Mouse (Mus musculus) CD8-positive naive resting alpha-beta T cell, adult 2 months (primary cell): Measurements from ENCODE around the gene Gsta4.
A peak's percentile ranks its signal among the peaks of the same experiment; 100 is the strongest.
"Not testable (repeated sequence)": the region's sequence is repeated elsewhere in the genome, so short reads cannot be mapped to it uniquely, and the experiment has no call there.

Experiments
- DNase-seq, 2 experiments: peaks; one replicate each; pipeline ENCODE4 v3.0.0; 2022; ENCODE audit warnings: low read depth in 2 of 2, low spot score in 2 of 2

The Gsta4 gene

GRCm38 (mm10) chr9:78182474-78182873 lies at the start of gene Gsta4:
Gsta4 (plus strand) TSS chr9:78182774.
- not testable (repeated sequence) for DNase-seq

DNA sequence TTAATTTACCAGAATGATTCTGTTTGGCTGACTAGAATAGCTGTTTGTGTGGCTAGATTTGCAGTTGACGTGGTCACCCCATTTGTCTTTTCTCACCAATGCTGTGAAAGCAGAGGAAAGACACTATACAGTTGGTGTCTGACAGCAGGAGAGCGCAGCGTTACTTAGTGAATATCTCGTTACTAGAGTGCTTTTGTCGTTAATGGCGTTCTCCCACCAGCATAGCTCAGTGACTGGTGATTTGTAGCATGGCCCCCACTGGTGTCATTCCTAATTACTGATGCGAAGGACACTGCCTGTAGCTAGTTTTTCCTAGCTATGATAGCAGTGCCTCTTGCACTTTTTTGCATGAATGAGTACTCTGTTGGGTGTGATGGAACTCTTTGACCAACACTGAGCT lies 46.9 kb upstream of the Gsta4 start:
- DNase-seq = no peak

DNA sequence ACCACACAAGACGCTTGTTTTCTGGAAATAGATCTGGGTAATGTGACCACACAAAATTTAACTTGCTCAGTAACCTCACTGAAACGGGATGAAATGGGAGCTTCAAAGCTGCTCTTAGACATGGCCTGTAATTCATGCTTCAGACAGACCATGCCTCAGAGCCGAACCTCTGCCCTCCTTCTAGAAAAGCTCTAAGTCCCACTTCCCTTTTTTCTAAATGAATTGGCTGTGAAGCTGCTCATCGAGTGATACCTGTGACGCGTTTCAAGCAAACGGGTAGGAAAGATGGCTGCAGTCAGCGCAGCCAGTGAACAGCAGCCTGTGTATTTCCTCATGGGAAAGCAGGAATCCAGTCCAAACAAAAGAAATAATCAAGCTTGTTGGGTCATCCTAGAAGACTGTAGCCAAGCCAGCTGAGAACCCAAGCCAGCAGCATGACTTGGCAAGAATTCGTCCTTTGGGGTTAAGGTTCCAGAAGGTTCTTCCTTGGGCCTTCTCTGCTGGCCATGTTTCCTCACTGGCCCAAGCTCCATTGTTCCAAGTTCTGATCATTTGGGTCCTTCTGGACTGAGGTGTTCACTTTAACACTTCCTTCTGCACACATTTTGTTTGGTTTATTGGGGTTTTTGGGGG lies 44.4 kb upstream of the Gsta4 start:
- DNase-seq = no peak

DNA sequence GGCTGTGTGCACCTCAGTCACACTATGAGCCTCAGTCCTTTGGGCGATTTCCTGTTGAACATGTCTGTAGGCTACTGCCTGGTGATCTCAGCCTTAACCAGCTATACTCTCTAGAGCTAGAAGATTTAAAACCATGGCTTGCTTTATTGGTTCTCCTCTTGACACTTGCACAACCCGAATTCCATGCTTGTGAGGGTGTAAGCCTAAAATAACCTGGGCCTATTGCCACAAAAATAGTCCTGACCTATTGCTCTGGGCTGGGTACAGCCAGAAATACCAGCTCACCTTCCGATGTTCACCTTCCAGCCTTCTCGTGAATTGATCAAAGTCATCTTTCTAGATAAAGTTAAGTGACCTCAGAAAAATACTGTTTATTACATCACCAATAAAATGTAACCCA lies 43.1 kb upstream of the Gsta4 start:
- DNase-seq = no peak

DNA sequence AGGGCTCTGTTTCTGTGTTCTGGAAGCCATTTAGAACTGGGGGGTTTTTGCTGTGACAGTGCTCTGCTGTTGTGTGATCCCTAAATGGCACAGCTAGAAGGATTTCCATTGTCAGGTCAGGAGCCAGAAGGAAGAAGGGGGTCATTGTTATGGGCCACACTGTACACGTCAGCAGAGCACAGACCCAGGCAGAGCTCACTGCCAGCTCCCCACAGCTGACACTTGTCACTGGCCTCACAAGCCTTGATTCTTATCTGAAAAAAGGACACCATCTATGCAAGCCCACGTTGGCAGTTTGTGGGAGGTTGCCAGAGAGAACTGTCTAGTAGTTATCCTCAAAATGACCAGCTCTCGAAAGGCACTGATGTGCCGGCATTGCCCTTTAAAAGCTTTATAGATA lies 36.5 kb upstream of the Gsta4 start:
- DNase-seq = no peak

GRCm38 (mm10) chr9:78146627-78147026 lies 35.9 kb upstream of the Gsta4 start:
- no peak for DNase-seq

GRCm38 (mm10) chr9:78148149-78148548 lies 34.4 kb upstream of the Gsta4 start:
- DNase-seq = no peak

DNA sequence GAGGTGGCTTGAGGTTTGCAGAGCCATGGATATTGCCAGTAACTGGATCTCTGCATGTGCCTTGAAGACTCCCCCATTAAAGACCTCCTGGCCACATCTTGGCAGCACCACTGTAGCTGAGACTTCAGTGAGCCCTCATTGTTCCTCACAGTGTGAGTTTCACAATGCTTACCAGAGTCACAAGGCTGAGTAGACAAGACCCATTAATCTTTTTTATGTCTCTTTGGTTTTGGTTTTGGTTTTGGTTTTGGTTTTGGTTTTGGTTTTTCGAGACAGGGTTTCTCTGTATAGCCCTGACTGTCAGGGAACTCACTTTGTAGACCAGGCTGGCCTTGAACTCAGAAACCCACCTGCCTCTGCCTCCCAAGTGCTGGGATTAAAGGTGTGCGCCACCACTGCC lies 32.8 kb upstream of the Gsta4 start:
- not testable (repeated sequence) for DNase-seq

DNA sequence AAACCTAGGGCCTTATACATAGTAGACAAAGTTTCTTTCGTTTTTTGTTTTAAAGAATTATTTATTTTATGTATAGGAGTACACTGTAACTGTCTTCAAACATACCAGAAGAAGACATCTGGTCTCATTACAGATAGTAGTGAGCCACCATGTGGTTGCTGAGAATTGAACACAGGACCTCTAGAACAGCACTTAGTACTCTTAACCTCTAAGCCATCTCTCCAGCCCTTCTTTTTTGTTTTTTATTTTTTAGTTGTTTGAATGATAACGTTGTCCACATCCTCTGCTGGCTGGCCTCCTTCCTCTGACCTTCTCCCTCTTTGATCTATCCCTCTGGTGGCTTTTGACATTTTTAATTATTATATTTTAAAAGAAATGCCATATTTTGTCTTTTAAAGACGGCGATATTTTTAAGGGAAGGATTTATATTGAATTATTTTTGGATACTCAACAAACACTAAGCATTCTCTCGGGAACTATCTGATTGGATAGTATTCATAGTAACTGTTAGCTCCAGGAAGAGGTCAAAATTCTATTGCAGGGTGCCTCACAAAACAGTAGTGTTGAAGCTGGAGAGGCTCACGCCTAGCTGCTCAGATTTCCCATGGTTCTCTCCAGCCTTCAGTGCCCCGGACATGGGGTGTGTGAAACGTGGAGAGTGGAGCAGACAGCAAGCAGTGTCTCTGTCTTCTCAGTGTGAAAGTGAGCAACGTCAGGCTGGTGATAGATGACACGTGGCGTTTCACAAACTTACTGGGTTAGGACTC lies 28.2 kb upstream of the Gsta4 start:
- no peak for DNase-seq

GRCm38 (mm10) chr9:78157221-78157620 lies 25.4 kb upstream of the Gsta4 start:
- DNase-seq = no peak

DNA sequence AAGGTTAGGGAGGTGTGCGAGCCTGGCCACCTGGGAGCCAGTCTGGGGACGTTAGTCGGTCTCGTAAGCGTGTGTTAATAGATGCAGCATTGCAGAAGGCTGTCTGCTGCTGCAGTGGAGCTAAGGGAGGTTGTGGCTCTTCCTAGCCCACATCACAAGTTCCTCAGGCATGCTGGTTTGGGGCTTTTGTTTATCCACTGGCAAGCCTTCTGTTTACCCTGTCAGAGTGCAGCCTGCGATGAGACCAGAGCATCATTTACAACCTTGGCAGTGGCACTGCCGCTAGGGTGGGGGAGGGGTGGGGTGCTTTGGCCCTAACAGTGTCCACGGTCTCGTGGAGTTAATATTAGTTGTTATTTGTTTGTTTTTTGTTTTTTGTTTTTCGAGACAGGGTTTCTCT lies 19.3 kb upstream of the Gsta4 start:
- DNase-seq = no peak

DNA sequence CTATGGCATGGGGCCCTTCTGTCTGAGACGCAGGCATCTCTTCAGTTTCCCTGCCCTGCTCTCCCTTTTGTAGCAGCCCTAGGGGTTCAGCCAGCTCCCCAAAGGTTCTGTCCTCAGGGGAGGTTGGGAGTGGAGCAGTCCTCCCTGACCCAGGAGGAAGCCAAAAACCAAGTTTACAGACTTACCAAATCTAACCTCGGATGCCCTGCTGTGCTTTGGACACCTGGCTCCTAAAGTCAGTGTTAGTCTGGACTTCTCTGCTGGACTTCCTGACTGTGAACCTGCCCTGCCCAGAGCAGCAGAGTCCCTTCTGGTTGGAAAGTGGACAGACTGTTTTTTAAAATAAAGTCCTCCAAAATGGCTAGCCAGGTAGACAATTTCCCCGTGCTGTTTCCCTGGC lies 17.8 kb upstream of the Gsta4 start:
- DNase-seq = no peak

GRCm38 (mm10) chr9:78165454-78165853 lies 17.1 kb upstream of the Gsta4 start:
- no peak for DNase-seq

DNA sequence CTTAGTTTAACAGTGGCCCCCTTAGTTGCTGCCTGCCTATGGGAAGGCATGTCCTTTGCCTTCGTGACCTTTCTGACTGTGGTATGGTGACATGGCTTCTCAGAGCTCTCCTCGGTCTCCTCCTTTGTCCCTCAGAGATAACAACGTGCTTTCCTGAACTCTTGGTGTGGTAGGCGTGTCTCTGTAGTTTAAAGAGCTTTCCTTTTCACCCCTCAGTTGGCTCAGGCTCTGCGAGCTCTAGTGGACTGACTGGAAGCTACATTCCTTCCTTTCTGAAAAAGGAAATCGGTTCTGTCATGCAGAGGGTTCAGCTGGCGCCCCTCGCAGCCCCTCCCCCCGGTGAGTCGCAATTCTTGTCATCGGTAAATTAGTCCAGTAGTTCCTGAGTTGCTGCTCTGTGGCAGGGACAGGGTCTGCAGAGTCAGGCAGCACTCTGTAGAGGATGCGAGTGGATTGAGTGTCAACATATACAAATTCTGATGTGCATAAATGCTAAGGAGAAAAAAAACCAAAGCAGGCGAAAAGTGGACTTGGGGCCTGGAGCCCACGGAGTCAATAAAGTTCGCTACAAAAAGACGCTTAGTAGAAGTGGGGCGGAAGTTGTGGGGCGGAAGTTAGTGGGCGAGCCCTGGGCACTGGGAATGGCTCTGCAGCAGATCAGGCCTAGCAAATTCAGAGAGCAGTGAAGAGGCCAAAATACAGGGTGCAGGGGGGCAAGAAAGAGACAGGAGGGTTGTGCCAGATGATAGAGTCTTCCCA lies 15.7 kb upstream of the Gsta4 start:
- no peak for DNase-seq

DNA sequence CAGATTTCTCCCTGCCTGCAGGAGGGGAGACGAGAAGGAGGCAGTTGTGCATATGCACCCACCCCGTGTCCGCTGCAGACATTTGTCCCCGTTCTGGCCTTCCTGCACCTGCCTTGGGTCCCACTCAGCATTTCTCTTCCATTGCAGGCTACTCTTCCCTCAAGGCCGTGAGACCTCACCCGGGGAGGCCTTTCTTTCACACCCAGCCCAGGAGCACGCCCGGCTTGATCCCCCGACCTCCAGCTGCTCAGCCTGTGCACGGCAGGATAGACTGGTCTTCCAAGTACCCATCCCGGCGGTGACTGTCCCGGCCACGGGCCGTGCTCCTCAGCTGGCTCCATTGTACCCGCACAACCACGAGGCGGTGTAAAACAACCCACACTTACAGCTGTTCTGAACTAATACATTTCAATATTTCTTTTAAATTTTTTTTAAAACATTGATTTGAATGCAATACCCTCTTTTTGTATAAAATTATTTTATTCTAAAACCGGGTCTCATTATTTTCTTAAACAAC lies 15.1 kb upstream of the Gsta4 start:
- DNase-seq = no peak

- no peak for DNase-seq
Measured at GRCm38 (mm10) chr9:78168864-78169263, 13.7 kb upstream of the Gsta4 start.

DNA sequence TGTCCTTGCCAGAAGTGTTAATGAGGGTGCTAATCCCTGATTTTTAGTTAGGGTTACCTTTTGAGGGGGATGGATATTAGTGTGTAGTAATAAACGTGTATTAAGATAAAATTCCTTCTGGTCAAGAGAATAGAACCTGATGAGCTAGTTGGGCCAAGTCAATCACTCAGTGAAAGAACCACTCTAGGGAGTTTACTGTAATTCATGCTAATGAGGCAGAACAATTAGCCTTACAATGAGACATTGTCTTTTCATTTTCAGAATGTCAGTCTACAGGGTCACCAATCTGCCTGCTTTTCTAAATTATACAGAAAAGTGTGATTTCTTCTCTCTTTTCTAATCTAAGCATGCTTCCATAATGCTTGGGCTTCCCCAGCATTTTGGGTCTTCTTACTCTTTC lies 8.6 kb upstream of the Gsta4 start:
- DNase-seq = no peak

DNA sequence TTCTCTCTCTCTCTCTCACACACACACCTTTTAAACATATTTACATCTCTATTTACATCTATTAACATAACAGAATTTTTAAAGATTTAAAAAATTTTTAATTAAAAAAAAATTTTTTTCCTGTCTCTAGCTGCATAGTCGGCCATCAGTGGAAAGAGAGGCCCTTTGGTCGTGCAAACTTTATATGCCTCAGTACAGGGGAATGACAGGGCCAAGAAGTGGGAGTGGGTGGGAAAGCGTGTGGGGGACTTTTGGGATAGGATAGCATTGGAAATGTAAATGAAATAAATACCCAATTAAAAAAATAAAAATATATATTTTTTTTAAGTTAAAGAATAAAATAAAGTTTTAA lies 7.7 kb upstream of the Gsta4 start:
- DNase-seq = not testable (repeated sequence)

GRCm38 (mm10) chr9:78175277-78176200 lies 7.0 kb upstream of the Gsta4 start:
- DNase-seq = peak; percentile 87 to 88

DNA sequence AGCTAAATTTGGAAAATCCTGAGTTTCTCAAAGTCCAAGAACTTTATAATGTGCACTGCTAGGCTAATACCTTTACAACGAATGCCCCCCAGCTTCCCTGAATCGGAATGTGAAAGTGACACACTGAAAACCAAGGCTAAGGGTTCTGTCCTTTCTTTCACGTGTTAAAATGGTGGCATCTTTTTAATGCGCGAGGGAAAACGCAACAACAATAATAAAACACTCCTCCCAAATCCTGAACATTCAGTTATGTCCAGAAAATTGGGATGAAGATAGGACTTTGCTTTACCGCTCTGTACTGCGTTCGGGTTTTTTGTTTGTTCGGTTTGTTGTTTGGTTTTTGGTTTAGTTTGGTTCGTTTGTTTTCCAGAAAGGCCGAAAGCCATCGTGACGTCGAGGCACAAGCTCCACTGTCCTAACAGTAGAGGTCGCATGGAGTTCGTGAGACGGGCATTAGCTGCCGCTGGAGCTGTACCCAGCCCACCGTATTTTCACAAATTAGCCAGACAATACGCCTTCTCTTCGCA lies 6.3 kb upstream of the Gsta4 start:
- DNase-seq = peak; percentile 23 to 37

GRCm38 (mm10) chr9:78176831-78177230 lies 5.7 kb upstream of the Gsta4 start:
- DNase-seq = peak; percentile 21 to 29
